Mouse (Mus musculus) limb, embryonic 14.5 days (tissue): ENCODE results near the gene Mindy2. TPM values are rescaled to one million over a fixed set of nuclear protein-coding genes. Genes with fewer than 3 reads are reported as not detected.

Experiments
- ATAC-seq: fragments of 200-750 bp; cut with Nextera tagmentation; 2 replicates; pipeline ENCODE4 v1.8.0; 2017; ENCODE audit warnings: low read depth, moderate number of reproducible peaks, moderate TSS enrichment; ENCODE audit not compliant: low FRiP score
- DNase-seq: peaks from one replicate; pipeline ENCODE4 v3.0.0-alpha.2; 2015; ENCODE audit warnings: low spot score
- H3K27ac ChIP-seq: fragments of 300-500 bp; sonication (generic); replicated peaks from 2 replicates; pipeline ENCODE4 v1.5.1; 2014; ENCODE audit warnings: low read depth, mild to moderate bottlenecking, low read length, moderate library complexity, mixed read lengths
- H3K27me3 ChIP-seq: fragments of 300-500 bp; sonication (generic); 2 replicates; pipeline ENCODE4 v1.6.1; 2014; ENCODE audit warnings: low read length, mixed read lengths; ENCODE audit not compliant: control insufficient read depth, insufficient read depth
- H3K36me3 ChIP-seq: fragments of 300-500 bp; sonication (generic); 2 replicates; pipeline ENCODE4 v1.6.1; 2014; ENCODE audit warnings: mild to moderate bottlenecking, low read length, moderate library complexity, mixed read lengths; ENCODE audit not compliant: control insufficient read depth, insufficient read depth
- H3K4me1 ChIP-seq: fragments of 300-500 bp; sonication (generic); 2 replicates; pipeline ENCODE4 v1.6.1; 2014; ENCODE audit warnings: antibody characterized with exemption, low read length, mixed read lengths; ENCODE audit not compliant: control insufficient read depth, insufficient read depth
- H3K4me2 ChIP-seq: fragments of 300-500 bp; sonication (generic); replicated peaks from 2 replicates; pipeline ENCODE4 v1.6.1; 2014; ENCODE audit warnings: low read depth, mild to moderate bottlenecking, low read length, moderate library complexity; ENCODE audit not compliant: severe bottlenecking
- H3K4me3 ChIP-seq: fragments of 300-500 bp; sonication (generic); replicated peaks from 2 replicates; pipeline ENCODE4 v1.5.1; 2014; ENCODE audit warnings: low read length
- H3K9ac ChIP-seq: fragments of 300-500 bp; sonication (generic); 2 replicates; pipeline ENCODE4 v1.6.1; 2014; ENCODE audit warnings: mild to moderate bottlenecking, low read depth, low read length, moderate library complexity; ENCODE audit not compliant: severe bottlenecking
- H3K9me3 ChIP-seq: fragments of 300-500 bp; sonication (generic); 2 replicates; pipeline ENCODE4 v1.6.1; 2016; ENCODE audit warnings: low read length; ENCODE audit not compliant: control insufficient read depth
- POLR2A ChIP-seq: fragments of 200-500 bp; IDR thresholded peaks from 2 replicates; pipeline ENCODE4 v1.8.0; 2012; ENCODE audit warnings: inconsistent platforms, mild to moderate bottlenecking, moderate library complexity, borderline replicate concordance; ENCODE audit not compliant: insufficient read depth, insufficient read length; ENCODE audit errors: extremely low read depth
- WGBS: fragments of 180-500 bp; shearing (Covaris S2); extraction: QIAGEN DNeasy Blood & Tissue Kit; methylation state at CpG from one replicate; pipeline ENCODE4 v1.1.7; 2014; 5-methylcytosine and 5-hydroxymethylcytosine counted together
- polyA plus RNA-seq, 2 experiments: library from polyadenylated mRNA; depleted of rRNA in 1 of 2; stranded (reverse) in 1 of 2; unstranded in 1 of 2; fragments of >200 nt; fragmentation: Nextera tagmentation in 1 of 2; extraction: Ambion mirVana in 1 of 2; gene quantifications; 2 replicates each; pipeline versions ENCODE4 v1.2.1 to v1.2.3; 2012 to 2014

Mindy2 gene
- polyA plus RNA-seq, 2 experiments, result 6.3 to 13.0 TPM

- TF ChIP-seq POLR2A, result no peak
- Histone ChIP-seq H3K27ac (no peak overlapping the region), H3K27me3 (no peaks in the 10 kb centered on the region), H3K9ac (no peak overlapping the region), H3K9me3 (no peaks in the 10 kb centered on the region), H3K4me1 (peaks cover 12% of the 10 kb centered on the region; the same call in 1 of the 2 replicates), H3K36me3 (no peaks in the 10 kb centered on the region), H3K4me3 (peak overlapping the region; percentile 87), H3K4me2 (peak overlapping the region; percentile 88)
- DNase-seq, result no peak
- no peak for ATAC-seq
- WGBS, result 30% methylated on average over 2 of the region's 2 CpGs
Observed at GRCm38 (mm10) chr9:70655764-70656129, 1.2 kb downstream of the Mindy2 start.

GRCm38 (mm10) chr9:70654496-70654895, 2.5 kb downstream of the Mindy2 start:
- no peak for DNase-seq
- no peak overlapping the region for H3K27ac ChIP-seq
- no peak for TF ChIP-seq POLR2A
- no peaks in the 10 kb centered on the region for H3K9me3 ChIP-seq
- no peak for ATAC-seq
- H3K4me1 ChIP-seq, result peaks cover 12% of the 10 kb centered on the region; the same call in 1 of the 2 replicates
- no peak overlapping the region for H3K4me2 ChIP-seq
- no peak overlapping the region for H3K4me3 ChIP-seq
- 75% methylated on average over 4 of the region's 4 CpGs for WGBS
- H3K9ac ChIP-seq, result no peak overlapping the region
- H3K27me3 ChIP-seq, result no peaks in the 10 kb centered on the region
- H3K36me3 ChIP-seq, result no peaks in the 10 kb centered on the region

DNA sequence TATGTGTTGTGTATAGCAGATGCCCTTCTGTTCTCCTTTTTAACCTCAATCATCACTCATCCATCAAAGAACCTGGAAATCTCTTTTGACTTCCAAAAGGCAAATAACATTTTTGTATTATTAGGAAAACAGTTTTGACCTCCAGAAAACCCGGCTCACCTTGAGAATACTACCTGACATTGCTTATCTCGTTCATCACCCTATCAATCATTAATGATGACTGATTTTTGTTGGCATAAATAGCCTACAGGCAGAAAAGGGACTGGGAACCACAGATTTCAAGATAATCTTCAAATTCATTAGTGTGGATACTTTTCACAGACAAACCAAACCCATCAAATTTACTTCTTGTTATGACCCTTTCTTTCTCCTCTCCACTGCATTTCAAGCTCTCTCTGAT, 3.1 kb downstream of the Mindy2 start:
- ATAC-seq, result no peak
- H3K4me3 ChIP-seq, result no peak overlapping the region
- DNase-seq, result no peak
- no peak overlapping the region for H3K4me2 ChIP-seq
- H3K27me3 ChIP-seq, result no peaks in the 10 kb centered on the region
- no peak overlapping the region for H3K27ac ChIP-seq
- no peaks in the 10 kb centered on the region for H3K9me3 ChIP-seq
- peaks cover 12% of the 10 kb centered on the region; the same call in 1 of the 2 replicates for H3K4me1 ChIP-seq
- 76% methylated on average over 2 of the region's 2 CpGs for WGBS
- H3K9ac ChIP-seq, result no peak overlapping the region
- no peaks in the 10 kb centered on the region for H3K36me3 ChIP-seq
- no peak for TF ChIP-seq POLR2A

GRCm38 (mm10) chr9:70652221-70652620, 4.8 kb downstream of the Mindy2 start:
- peaks cover 9% of the 10 kb centered on the region; the same call in 1 of the 2 replicates for H3K4me1 ChIP-seq
- no peak for ATAC-seq
- 40% methylated on average over 2 of the region's 2 CpGs for WGBS
- H3K9me3 ChIP-seq, result no peaks in the 10 kb centered on the region
- no peaks in the 10 kb centered on the region for H3K36me3 ChIP-seq
- no peaks in the 10 kb centered on the region for H3K27me3 ChIP-seq
- DNase-seq, result no peak
- no peak overlapping the region for H3K4me3 ChIP-seq
- no peak overlapping the region for H3K4me2 ChIP-seq
- TF ChIP-seq POLR2A, result no peak
- no peak overlapping the region for H3K9ac ChIP-seq
- H3K27ac ChIP-seq, result no peak overlapping the region

DNA sequence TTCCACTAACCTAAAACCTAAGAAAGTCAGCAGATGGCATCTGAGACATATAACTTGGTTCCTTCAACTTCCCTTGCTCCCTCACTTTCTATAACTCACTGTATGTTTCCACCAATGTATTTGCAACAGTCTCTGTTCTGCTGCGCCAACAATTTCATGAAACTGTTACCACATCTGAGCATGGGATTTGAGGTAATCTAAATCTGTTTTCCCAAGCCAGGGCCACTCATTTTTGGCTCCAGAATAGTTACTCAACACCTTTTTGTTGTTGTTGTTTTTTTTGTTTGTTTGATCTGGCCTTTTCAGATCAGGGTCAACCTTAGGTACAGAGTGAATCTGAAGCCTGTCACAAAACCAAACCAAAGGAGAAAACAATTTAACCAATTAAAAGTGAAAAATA, 6.0 kb downstream of the Mindy2 start:
- Histone ChIP-seq H3K9ac (no peak overlapping the region), H3K4me2 (no peak overlapping the region), H3K4me3 (no peak overlapping the region), H3K4me1 (peaks cover 4% of the 10 kb centered on the region; the same call in 1 of the 2 replicates), H3K9me3 (no peaks in the 10 kb centered on the region), H3K36me3 (no peaks in the 10 kb centered on the region), H3K27me3 (no peaks in the 10 kb centered on the region), H3K27ac (no peak overlapping the region)
- ATAC-seq (no peak), DNase-seq (no peak)
- no peak for TF ChIP-seq POLR2A
- WGBS, result 96% methylated on average over 1 of the region's 1 CpGs

GRCm38 (mm10) chr9:70650260-70650659, 6.7 kb downstream of the Mindy2 start:
- Histone ChIP-seq H3K4me2 (no peak overlapping the region), H3K4me1 (0 out of 2 replicates have a peak, but pooled peaks cover 4% of the 10 kb centered on the region), H3K9ac (no peak overlapping the region), H3K4me3 (no peak overlapping the region), H3K36me3 (no peaks in the 10 kb centered on the region), H3K9me3 (no peaks in the 10 kb centered on the region), H3K27me3 (no peaks in the 10 kb centered on the region), H3K27ac (no peak overlapping the region)
- WGBS, result 87% methylated on average over 2 of the region's 2 CpGs
- TF ChIP-seq POLR2A, result no peak
- ATAC-seq (no peak), DNase-seq (no peak)
